Mouse (Mus musculus): ENCODE results near the gene Gle1.

The Gle1 gene

GRCm38 (mm10) chr2:29964354-29965249, 29.4 kb downstream of the Gle1 start:
- peak; percentile 30 for DNase-seq (ENCODE audit: low read depth)

- DNase-seq (ENCODE audit: low read depth): peak; percentile 95
Measured at GRCm38 (mm10) chr2:29965250-29965843, 30.1 kb downstream of the Gle1 start, which contains the start of gene Sptan1. TSS of gene Sptan1 (plus strand) at chr2:29965560.

- peak; percentile 34 for DNase-seq (ENCODE audit: low read depth)
Measured at GRCm38 (mm10) chr2:29965906-29966305, 30.7 kb downstream of the Gle1 start.

- peak; percentile 23 for DNase-seq (ENCODE audit: low read depth)
Measured at GRCm38 (mm10) chr2:29966826-29967225, 31.6 kb downstream of the Gle1 start.

- no peak for DNase-seq (ENCODE audit: low read depth)
Measured at GRCm38 (mm10) chr2:29967768-29968167, 32.5 kb downstream of the Gle1 start.

- no peak for DNase-seq (ENCODE audit: low read depth)
Measured at GRCm38 (mm10) chr2:29968638-29969037, 33.4 kb downstream of the Gle1 start.

GRCm38 (mm10) chr2:29971838-29972635, 36.8 kb downstream of the Gle1 start:
- peak; percentile 63 for DNase-seq (ENCODE audit: low read depth)

- peak; percentile 7 for DNase-seq (ENCODE audit: low read depth)
Measured at GRCm38 (mm10) chr2:29973525-29973924, 38.3 kb downstream of the Gle1 start.

GRCm38 (mm10) chr2:29977307-29977706, 42.1 kb downstream of the Gle1 start:
- peak; percentile 75 for DNase-seq (ENCODE audit: low read depth)

GRCm38 (mm10) chr2:29980661-29981060, 45.4 kb downstream of the Gle1 start:
- no peak for DNase-seq (ENCODE audit: low read depth)

- DNase-seq (ENCODE audit: low read depth): no peak
Measured at GRCm38 (mm10) chr2:29991962-29992361, 56.7 kb downstream of the Gle1 start.

- DNase-seq (ENCODE audit: low read depth): no peak
Measured at GRCm38 (mm10) chr2:30009101-30009500, 73.9 kb downstream of the Gle1 start.
